Mouse (Mus musculus): ENCODE measurements around the gene Gm11077. TPM values are rescaled to one million over a fixed set of nuclear protein-coding genes. Genes with fewer than 3 reads are reported as not detected.

Gene Gm11077
- polyA plus RNA-seq, 1 experiment from 2014 or later = not detected

- Histone ChIP-seq H3K4me2 (ENCODE audit: low read depth, low read length) (no peak overlapping the region), H3K9me3 (replicated peaks; ENCODE audit: control insufficient read depth, low read length) (peaks cover 4% of the 10 kb centered on the region), H3K27ac (ENCODE audit: low read length) (no peak overlapping the region), H3K27me3 (ENCODE audit: control insufficient read depth, insufficient read depth, low read length) (no peaks in the 10 kb centered on the region; the same call in 1 of the 2 replicates), H3K4me3 (ENCODE audit: low read length) (no peak overlapping the region), H3K4me1 (ENCODE audit: control insufficient read depth, insufficient read depth, low read length) (no peaks in the 10 kb centered on the region), H3K9ac (ENCODE audit: low read length) (no peak overlapping the region), H3K36me3 (ENCODE audit: control insufficient read depth, insufficient read depth) (no peaks in the 10 kb centered on the region)
- ATAC-seq (replicated peaks; ENCODE audit: extremely low read depth, insufficient read depth, low FRiP score) = no peak
- 82% methylated on average over 6 of the region's 6 CpGs for WGBS
Observed at GRCm38 (mm10) chr6:140701259-140701658, 27.8 kb upstream of the Gm11077 start.

- no peaks in the 10 kb centered on the region; the same call in 1 of the 2 replicates for H3K4me1 ChIP-seq (ENCODE audit: control insufficient read depth, insufficient read depth, low read length)
- no peak overlapping the region for H3K4me3 ChIP-seq (ENCODE audit: low read length)
- H3K36me3 ChIP-seq (ENCODE audit: control insufficient read depth, insufficient read depth) = no peaks in the 10 kb centered on the region
- peaks cover 4% of the 10 kb centered on the region for H3K9me3 ChIP-seq (replicated peaks; ENCODE audit: control insufficient read depth, low read length)
- no peak overlapping the region for H3K9ac ChIP-seq (ENCODE audit: low read length)
- no peak overlapping the region for H3K4me2 ChIP-seq (ENCODE audit: low read depth, low read length)
- ATAC-seq (replicated peaks; ENCODE audit: extremely low read depth, insufficient read depth, low FRiP score) = no peak
- 92% methylated on average over 10 of the region's 10 CpGs for WGBS
- H3K27me3 ChIP-seq (ENCODE audit: control insufficient read depth, insufficient read depth, low read length) = no peaks in the 10 kb centered on the region; the same call in 1 of the 2 replicates
- H3K27ac ChIP-seq (ENCODE audit: low read length) = no peak overlapping the region
Observed at GRCm38 (mm10) chr6:140705132-140705531, 24.0 kb upstream of the Gm11077 start.

GRCm38 (mm10) chr6:140706056-140706455 lies 23.0 kb upstream of the Gm11077 start:
- no peak for ATAC-seq (replicated peaks; ENCODE audit: extremely low read depth, insufficient read depth, low FRiP score)
- Histone ChIP-seq H3K27ac (ENCODE audit: low read length) (no peak overlapping the region), H3K9ac (ENCODE audit: low read length) (no peak overlapping the region), H3K9me3 (replicated peaks; ENCODE audit: control insufficient read depth, low read length) (peaks cover 4% of the 10 kb centered on the region), H3K4me2 (ENCODE audit: low read depth, low read length) (no peak overlapping the region), H3K27me3 (ENCODE audit: control insufficient read depth, insufficient read depth, low read length) (no peaks in the 10 kb centered on the region; the same call in 1 of the 2 replicates), H3K4me1 (ENCODE audit: control insufficient read depth, insufficient read depth, low read length) (no peaks in the 10 kb centered on the region; the same call in 1 of the 2 replicates), H3K36me3 (ENCODE audit: control insufficient read depth, insufficient read depth) (no peaks in the 10 kb centered on the region), H3K4me3 (ENCODE audit: low read length) (no peak overlapping the region)
- WGBS = 94% methylated on average over 5 of the region's 5 CpGs

DNA sequence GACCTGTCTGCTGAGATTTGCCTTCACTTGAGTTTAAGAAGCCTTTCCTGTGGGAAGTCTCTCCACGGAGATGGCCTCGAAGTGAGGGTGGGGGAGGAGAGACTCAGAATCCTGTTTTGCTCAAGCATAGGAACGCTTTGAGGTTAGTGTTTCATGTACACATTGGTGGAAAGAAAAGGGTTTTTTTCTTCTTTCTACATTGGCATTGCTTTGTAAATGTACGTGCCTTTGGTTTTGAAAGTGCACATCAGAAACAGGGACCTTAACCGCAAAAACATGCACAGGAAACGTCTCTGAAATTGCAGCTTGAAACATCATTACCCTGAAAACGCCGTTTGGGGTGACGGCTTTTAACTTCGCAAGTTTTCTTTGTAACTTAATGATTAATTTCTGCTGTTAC lies 21.0 kb upstream of the Gm11077 start:
- no peak for ATAC-seq (replicated peaks; ENCODE audit: extremely low read depth, insufficient read depth, low FRiP score)
- H3K27ac ChIP-seq (ENCODE audit: low read length) = no peak overlapping the region
- no peaks in the 10 kb centered on the region for H3K27me3 ChIP-seq (ENCODE audit: control insufficient read depth, insufficient read depth, low read length)
- 64% methylated on average over 10 of the region's 10 CpGs for WGBS
- no peaks in the 10 kb centered on the region for H3K36me3 ChIP-seq (ENCODE audit: control insufficient read depth, insufficient read depth)
- H3K4me2 ChIP-seq (ENCODE audit: low read depth, low read length) = no peak overlapping the region
- H3K9ac ChIP-seq (ENCODE audit: low read length) = no peak overlapping the region
- no peak overlapping the region for H3K4me3 ChIP-seq (ENCODE audit: low read length)
- H3K4me1 ChIP-seq (ENCODE audit: control insufficient read depth, insufficient read depth, low read length) = no peaks in the 10 kb centered on the region; the same call in 1 of the 2 replicates
- H3K9me3 ChIP-seq (replicated peaks; ENCODE audit: control insufficient read depth, low read length) = peaks cover 4% of the 10 kb centered on the region

DNA sequence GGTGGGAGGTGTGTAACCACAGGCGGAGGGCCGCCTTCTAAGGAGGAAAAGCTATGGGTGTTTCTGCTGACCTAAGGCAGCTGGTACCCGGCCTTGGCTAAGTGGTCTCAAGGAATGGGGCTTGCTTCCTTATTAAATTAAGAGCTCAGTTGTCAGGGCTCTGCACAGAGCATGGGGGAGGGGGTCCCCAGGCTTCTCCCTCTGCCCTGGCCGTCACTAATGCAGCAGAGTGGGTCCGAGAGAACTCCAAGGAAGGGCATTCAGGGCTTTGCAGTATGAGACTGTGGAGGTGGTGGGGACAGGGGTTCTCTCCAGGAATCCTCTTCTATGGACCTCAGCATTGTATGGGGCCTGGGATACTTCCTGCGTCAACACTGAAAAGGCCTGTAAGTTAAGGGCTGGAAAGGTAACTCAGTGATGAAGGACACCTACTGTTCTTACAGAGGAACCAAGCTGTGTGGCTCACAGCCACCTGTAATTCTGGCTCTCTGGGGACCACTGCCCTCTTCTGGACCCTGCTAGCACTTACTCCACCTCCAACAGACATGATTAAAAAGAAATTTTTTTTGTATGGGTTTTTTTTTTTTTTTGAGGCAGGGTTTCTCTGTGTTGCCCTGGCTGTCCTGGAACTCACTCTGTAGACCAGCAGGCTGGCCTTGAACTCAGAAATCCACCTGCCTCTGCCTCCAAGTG lies 19.5 kb upstream of the Gm11077 start:
- Histone ChIP-seq H3K9ac (ENCODE audit: low read length) (no peak overlapping the region), H3K27me3 (ENCODE audit: control insufficient read depth, insufficient read depth, low read length) (no peaks in the 10 kb centered on the region), H3K4me1 (ENCODE audit: control insufficient read depth, insufficient read depth, low read length) (no peaks in the 10 kb centered on the region; the same call in 1 of the 2 replicates), H3K27ac (ENCODE audit: low read length) (no peak overlapping the region), H3K9me3 (replicated peaks; ENCODE audit: control insufficient read depth, low read length) (peaks cover 4% of the 10 kb centered on the region), H3K4me3 (ENCODE audit: low read length) (no peak overlapping the region), H3K36me3 (ENCODE audit: control insufficient read depth, insufficient read depth) (no peaks in the 10 kb centered on the region), H3K4me2 (ENCODE audit: low read depth, low read length) (no peak overlapping the region)
- no peak for ATAC-seq (replicated peaks; ENCODE audit: extremely low read depth, insufficient read depth, low FRiP score)
- 81% methylated on average over 6 of the region's 6 CpGs for WGBS

- Histone ChIP-seq H3K9me3 (replicated peaks; ENCODE audit: control insufficient read depth, low read length) (no peaks in the 10 kb centered on the region), H3K36me3 (ENCODE audit: control insufficient read depth, insufficient read depth) (no peaks in the 10 kb centered on the region), H3K27me3 (ENCODE audit: control insufficient read depth, insufficient read depth, low read length) (no peaks in the 10 kb centered on the region), H3K4me1 (ENCODE audit: control insufficient read depth, insufficient read depth, low read length) (0 out of 2 replicates have a peak, but pooled peaks cover 2% of the 10 kb centered on the region), H3K27ac (ENCODE audit: low read length) (no peak overlapping the region), H3K4me2 (ENCODE audit: low read depth, low read length) (no peak overlapping the region), H3K4me3 (ENCODE audit: low read length) (no peak overlapping the region), H3K9ac (ENCODE audit: low read length) (no peak overlapping the region)
- ATAC-seq (replicated peaks; ENCODE audit: extremely low read depth, insufficient read depth, low FRiP score) = no peak
- WGBS = 7% methylated on average over 11 of the region's 11 CpGs
Observed at GRCm38 (mm10) chr6:140712754-140713153, 16.3 kb upstream of the Gm11077 start.

GRCm38 (mm10) chr6:140714905-140715365 lies 14.1 kb upstream of the Gm11077 start:
- Histone ChIP-seq H3K4me1 (ENCODE audit: control insufficient read depth, insufficient read depth, low read length) (0 out of 2 replicates have a peak, but pooled peaks cover 2% of the 10 kb centered on the region), H3K9me3 (replicated peaks; ENCODE audit: control insufficient read depth, low read length) (no peaks in the 10 kb centered on the region; the same call in 1 of the 2 replicates), H3K4me3 (ENCODE audit: low read length) (no peak overlapping the region), H3K27ac (ENCODE audit: low read length) (no peak overlapping the region), H3K4me2 (ENCODE audit: low read depth, low read length) (peak overlapping the region; percentile 7; the same call in 1 of the 2 replicates), H3K36me3 (ENCODE audit: control insufficient read depth, insufficient read depth) (no peaks in the 10 kb centered on the region), H3K27me3 (ENCODE audit: control insufficient read depth, insufficient read depth, low read length) (no peaks in the 10 kb centered on the region), H3K9ac (ENCODE audit: low read length) (no peak overlapping the region)
- WGBS = 18% methylated on average over 10 of the region's 10 CpGs
- ATAC-seq (replicated peaks; ENCODE audit: extremely low read depth, insufficient read depth, low FRiP score) = no peak; the same call in 1 of the 2 replicates

DNA sequence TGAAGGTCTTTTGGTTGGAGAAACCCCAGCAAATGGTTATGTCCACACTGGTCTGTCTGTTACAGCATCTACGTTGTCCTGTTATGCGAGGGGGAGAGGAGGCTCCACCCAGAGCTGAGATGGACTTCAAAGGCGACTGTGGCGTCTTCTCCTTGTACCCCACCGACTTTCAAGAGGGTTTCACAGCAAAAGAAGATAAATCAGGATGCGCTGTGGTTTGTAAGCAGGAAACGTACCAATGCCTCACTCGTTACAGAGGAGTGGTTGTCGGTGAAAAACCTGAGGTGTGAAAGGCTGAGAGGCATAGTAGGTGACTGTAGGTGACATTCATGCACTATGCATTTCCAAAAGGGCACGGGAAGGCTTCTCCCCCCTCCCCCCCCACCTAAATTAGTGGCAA lies 7.0 kb upstream of the Gm11077 start:
- Histone ChIP-seq H3K4me1 (ENCODE audit: control insufficient read depth, insufficient read depth, low read length) (0 out of 2 replicates have a peak, but pooled peaks cover 4% of the 10 kb centered on the region), H3K27ac (ENCODE audit: low read length) (no peak overlapping the region), H3K36me3 (ENCODE audit: control insufficient read depth, insufficient read depth) (no peaks in the 10 kb centered on the region), H3K4me2 (ENCODE audit: low read depth, low read length) (no peak overlapping the region), H3K9me3 (replicated peaks; ENCODE audit: control insufficient read depth, low read length) (no peaks in the 10 kb centered on the region; the same call in 1 of the 2 replicates), H3K27me3 (ENCODE audit: control insufficient read depth, insufficient read depth, low read length) (no peaks in the 10 kb centered on the region), H3K4me3 (ENCODE audit: low read length) (no peak overlapping the region), H3K9ac (ENCODE audit: low read length) (no peak overlapping the region)
- WGBS = 58% methylated on average over 10 of the region's 10 CpGs
- no peak for ATAC-seq (replicated peaks; ENCODE audit: extremely low read depth, insufficient read depth, low FRiP score)

DNA sequence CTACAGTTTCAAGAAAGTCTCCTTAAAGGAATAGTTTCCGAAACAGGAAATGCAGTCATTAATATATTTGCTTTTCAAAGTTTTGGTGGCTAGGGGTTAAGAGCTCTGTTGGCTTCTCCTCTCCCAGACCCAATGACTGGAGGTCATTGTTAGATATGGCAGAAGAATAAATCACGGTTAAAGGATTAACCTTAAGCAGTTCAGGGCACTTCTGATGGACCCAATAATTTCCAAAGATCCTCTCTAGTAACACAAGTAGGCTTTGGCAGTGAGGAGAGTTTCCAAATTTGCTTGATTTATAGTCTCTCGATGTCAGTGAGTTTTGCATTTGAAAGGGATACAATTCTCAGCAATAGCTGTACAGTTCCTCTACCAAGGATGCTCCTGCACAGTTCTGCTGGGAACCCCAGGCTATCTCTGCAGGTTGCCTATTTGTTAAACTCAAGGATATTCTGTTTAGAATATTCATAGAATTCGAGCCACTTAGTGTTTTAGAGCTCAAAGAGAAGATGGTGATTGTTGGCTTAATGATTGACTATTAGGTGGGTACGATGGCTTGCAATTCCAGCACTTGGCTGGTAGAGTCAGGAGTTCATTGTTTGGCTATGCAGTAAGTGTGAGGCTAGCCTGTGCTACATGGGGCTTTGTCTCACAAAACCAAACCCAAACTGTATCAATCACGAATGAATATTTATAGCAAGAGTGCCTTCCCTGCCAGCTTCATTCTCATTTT lies 1.8 kb downstream of the Gm11077 start:
- WGBS = 74% methylated on average over 6 of the region's 6 CpGs
- no peak overlapping the region for H3K9ac ChIP-seq (ENCODE audit: low read length)
- no peak overlapping the region for H3K4me3 ChIP-seq (ENCODE audit: low read length)
- peaks cover 7% of the 10 kb centered on the region for H3K4me1 ChIP-seq (ENCODE audit: control insufficient read depth, insufficient read depth, low read length)
- no peak overlapping the region for H3K27ac ChIP-seq (ENCODE audit: low read length)
- ATAC-seq (replicated peaks; ENCODE audit: extremely low read depth, insufficient read depth, low FRiP score) = no peak
- H3K9me3 ChIP-seq (replicated peaks; ENCODE audit: control insufficient read depth, low read length) = 0 out of 2 replicates have a peak, but pooled peaks cover 8% of the 10 kb centered on the region
- H3K36me3 ChIP-seq (ENCODE audit: control insufficient read depth, insufficient read depth) = no peaks in the 10 kb centered on the region
- H3K27me3 ChIP-seq (ENCODE audit: control insufficient read depth, insufficient read depth, low read length) = no peaks in the 10 kb centered on the region
- no peak overlapping the region for H3K4me2 ChIP-seq (ENCODE audit: low read depth, low read length)

Measured in heart, embryonic 16.5 days (tissue).